Mouse (Mus musculus) spleen, adult 2 months (tissue): ENCODE measurements around the gene Stard7. TPM values are rescaled to one million over a fixed set of nuclear protein-coding genes. Genes with fewer than 3 reads are reported as not detected.
"Not testable (repeated sequence)": the region's sequence is repeated elsewhere in the genome, so short reads cannot be mapped to it uniquely, and the experiment has no call there.

Experiments used
- DNase-seq, 2 experiments: peaks; one replicate each; pipeline versions ENCODE4 v3.0.0 to v3.0.0-alpha.2; 2012 to 2021; ENCODE audit warnings: low spot score in 2 of 2, low read depth in 1 of 2
- H3K27ac ChIP-seq: fragments of 200-500 bp; 2 replicates; pipeline ENCODE4 v1.5.1; 2012; ENCODE audit warnings: low read length, inconsistent platforms; ENCODE audit not compliant: insufficient read depth
- H3K27me3 ChIP-seq: fragments of 200-500 bp; 2 replicates; pipeline ENCODE4 v1.6.1; 2012; ENCODE audit warnings: mild to moderate bottlenecking, moderate library complexity, low read length, inconsistent platforms; ENCODE audit not compliant: control insufficient read depth, insufficient read depth
- H3K36me3 ChIP-seq: fragments of 200-500 bp; 2 replicates; pipeline ENCODE4 v1.6.1; 2012; ENCODE audit warnings: mild to moderate bottlenecking, low read length, inconsistent platforms; ENCODE audit not compliant: control insufficient read depth, insufficient read depth
- H3K4me1 ChIP-seq: fragments of 200-500 bp; 2 replicates; pipeline ENCODE4 v1.6.1; 2011; ENCODE audit warnings: inconsistent platforms; ENCODE audit not compliant: control insufficient read depth, insufficient read depth, insufficient read length
- H3K4me3 ChIP-seq: fragments of 200-500 bp; 2 replicates; pipeline ENCODE4 v1.5.1; 2011; ENCODE audit warnings: mild to moderate bottlenecking, inconsistent platforms; ENCODE audit not compliant: insufficient read depth, insufficient read length; ENCODE audit errors: extremely low read depth
- CTCF ChIP-seq: fragments of 200-500 bp; IDR thresholded peaks from 2 replicates; pipeline ENCODE4 v1.5.1; 2011; ENCODE audit warnings: mild to moderate bottlenecking, inconsistent platforms; ENCODE audit not compliant: insufficient read depth, insufficient read length, insufficient replicate concordance; ENCODE audit errors: extremely low read depth
- POLR2A ChIP-seq: fragments of 200-500 bp; IDR thresholded peaks from 2 replicates; pipeline ENCODE4 v1.6.1; 2011; ENCODE audit warnings: low read depth, low read length, inconsistent platforms
- WGBS: fragments of 180-500 bp; shearing (Covaris S2); methylation state at CpG from one replicate; pipeline ENCODE4 v1.1.7; 2018; 5-methylcytosine and 5-hydroxymethylcytosine counted together
- polyA plus RNA-seq: library from polyadenylated mRNA; depleted of rRNA; stranded (reverse); fragments of >200 nt; gene quantifications from 2 replicates; pipeline ENCODE4 v1.2.3, GENCODE M21; 2012

Gene Stard7
- polyA plus RNA-seq, 1 experiment: 22.2 TPM

DNA sequence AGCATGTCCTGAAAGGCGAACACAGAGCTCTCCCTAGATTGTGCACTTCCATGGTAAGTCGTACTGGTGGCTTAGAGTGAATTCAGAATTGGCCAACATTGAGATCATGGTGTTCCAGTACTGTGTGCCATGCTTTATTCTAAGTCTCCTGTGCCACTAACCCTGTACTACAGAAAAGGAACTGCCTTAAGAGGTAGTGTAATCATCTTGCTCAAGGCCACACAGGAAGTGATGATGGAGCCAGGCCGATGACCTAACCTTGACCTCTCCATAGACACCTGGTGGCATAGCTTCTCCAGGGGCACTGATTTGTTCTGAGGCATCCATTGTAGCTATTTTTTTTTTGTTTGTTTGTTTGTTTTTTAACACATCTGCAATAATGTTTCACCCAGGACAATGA is 31.9 kb downstream of the Stard7 start:
- no peak overlapping the region for H3K27ac ChIP-seq
- H3K36me3 ChIP-seq: peaks cover 11% of the 10 kb centered on the region
- whole genome bisulfite sequencing: 83% methylated on average over 3 of the region's 3 CpGs
- H3K4me1 ChIP-seq: no peaks in the 10 kb centered on the region
- no peak for TF ChIP-seq POLR2A
- H3K27me3 ChIP-seq: no peaks in the 10 kb centered on the region
- no peak for DNase-seq
- H3K4me3 ChIP-seq: no peak overlapping the region

DNA sequence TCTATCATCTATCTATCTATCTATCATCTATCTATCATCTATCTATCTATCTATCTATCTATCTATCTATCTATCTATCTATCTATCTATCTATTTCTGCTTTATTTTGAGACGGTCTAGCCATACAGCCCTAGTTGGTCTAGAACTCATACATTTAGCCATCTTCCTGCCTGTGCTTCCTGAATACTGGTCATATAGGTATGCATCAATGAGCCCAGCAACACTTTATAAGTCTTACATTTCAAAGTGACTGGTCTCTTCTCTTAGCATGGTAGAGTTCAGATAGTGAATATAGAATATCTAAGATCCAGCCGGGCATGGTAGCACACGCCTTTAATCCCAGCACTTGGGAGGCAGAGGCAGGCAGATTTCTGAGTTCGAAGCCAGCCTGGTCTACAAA is 34.2 kb downstream of the Stard7 start:
- DNase-seq, H3K27ac ChIP-seq, H3K36me3 ChIP-seq, H3K4me3 ChIP-seq, H3K27me3 ChIP-seq, H3K4me1 ChIP-seq: not testable (repeated sequence)
- WGBS: 91% methylated on average over 4 of the region's 4 CpGs

DNA sequence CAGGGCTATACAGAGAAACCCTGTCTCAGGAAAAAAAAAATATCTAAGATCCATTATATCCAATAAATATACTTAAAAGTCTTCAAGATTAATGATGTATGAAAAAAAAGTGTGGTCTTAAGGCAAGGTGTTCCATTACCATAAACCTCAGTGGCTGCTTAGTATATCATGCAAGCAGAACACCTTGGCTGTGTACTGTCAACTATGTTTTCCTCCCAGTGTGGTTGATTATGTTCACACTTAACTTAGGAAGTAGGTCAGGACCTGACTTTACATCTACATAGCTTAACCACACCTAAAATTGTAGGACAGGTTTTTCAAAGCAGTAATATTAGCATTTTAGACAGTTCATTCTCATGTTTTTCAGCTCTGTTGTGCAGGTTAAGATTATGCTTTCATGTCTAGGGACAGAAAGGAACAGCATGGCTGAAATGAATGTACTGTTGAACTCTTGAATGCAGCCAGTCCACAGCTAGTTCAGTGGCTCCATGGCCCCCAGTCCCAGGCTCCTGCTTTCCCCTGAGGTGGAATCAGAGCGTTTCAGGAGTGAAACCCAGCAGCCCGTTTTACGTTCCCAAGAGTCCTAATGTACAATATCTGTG is 34.7 kb downstream of the Stard7 start:
- H3K4me3 ChIP-seq: no peak overlapping the region
- H3K4me1 ChIP-seq: peaks cover 4% of the 10 kb centered on the region; the same call in 1 of the 2 replicates
- WGBS: 89% methylated on average over 3 of the region's 3 CpGs
- DNase-seq: no peak
- no peak overlapping the region for H3K27ac ChIP-seq
- no peaks in the 10 kb centered on the region for H3K36me3 ChIP-seq
- H3K27me3 ChIP-seq: no peaks in the 10 kb centered on the region
- TF ChIP-seq CTCF (no peak), POLR2A (no peak)

DNA sequence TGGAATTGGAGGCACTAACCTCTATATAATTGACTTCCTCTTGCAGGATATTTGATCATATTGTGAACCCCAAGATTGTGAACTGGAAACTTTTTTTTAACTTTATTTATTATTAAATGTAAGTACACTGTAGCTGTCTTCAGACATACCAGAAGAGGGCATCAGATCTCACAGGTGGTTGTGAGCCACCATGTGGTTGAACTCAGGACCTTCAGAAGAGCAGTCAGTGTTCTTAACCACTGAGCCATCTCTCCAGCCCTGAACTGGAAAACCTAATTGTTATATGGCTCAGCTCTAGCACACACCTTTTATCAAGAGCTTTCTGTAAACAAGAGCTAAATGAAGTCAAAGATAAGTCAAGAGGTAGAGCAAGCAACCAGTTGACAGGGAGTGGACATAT is 36.1 kb downstream of the Stard7 start:
- no peaks in the 10 kb centered on the region for H3K36me3 ChIP-seq
- peaks cover 13% of the 10 kb centered on the region; the same call in 1 of the 2 replicates for H3K4me1 ChIP-seq
- no peak overlapping the region for H3K4me3 ChIP-seq
- peak in 1 of 2 experiments; percentile 54 for DNase-seq
- no peaks in the 10 kb centered on the region for H3K27me3 ChIP-seq
- TF ChIP-seq CTCF (peak; percentile 22; the same call in 1 of the 2 replicates), POLR2A (no peak)
- no peak overlapping the region for H3K27ac ChIP-seq

DNA sequence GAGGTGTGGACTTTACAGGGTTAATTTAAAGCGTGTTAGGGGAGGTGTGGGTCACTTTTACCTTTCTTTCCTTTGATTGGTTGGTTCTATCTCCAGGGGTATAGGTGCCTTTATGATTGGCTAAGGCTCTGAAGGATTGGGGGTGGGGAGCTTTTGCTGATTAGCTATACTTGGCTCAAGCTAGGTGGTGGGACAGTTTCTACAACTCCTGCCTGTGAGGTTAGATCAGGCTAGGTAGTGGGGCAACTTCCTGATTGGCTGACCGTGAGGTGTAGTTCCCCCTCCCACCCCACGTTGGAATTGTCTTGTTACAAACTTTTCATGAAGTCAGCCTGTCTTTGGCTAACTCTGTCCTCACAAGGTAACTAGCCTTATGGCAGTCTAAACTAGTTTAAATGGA is 37.2 kb downstream of the Stard7 start:
- DNase-seq: no peak
- no peaks in the 10 kb centered on the region for H3K36me3 ChIP-seq
- peaks cover 13% of the 10 kb centered on the region; the same call in 1 of the 2 replicates for H3K4me1 ChIP-seq
- TF ChIP-seq POLR2A (no peak), CTCF (no peak)
- no peaks in the 10 kb centered on the region for H3K27me3 ChIP-seq
- 46% methylated on average over 3 of the region's 3 CpGs for WGBS
- no peak overlapping the region for H3K4me3 ChIP-seq
- no peak overlapping the region for H3K27ac ChIP-seq

DNA sequence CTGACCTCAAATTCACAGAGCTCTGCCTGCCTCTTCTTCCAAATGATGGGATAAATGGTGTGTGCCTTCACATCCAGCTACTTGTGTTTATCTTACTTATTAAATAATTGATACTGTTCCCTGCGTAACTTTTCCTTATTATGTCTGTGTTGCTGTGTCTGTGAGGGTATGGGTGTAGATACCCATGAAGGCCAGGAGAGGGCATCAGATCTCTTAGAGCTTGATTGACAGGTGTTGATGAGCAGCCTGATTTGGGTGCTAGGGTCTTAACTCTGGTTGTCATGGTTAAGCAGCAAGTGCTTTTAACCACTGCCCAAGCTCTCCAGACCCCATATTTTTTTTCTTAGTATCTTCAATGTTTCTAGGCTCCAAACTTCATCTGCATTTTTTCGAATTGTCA is 38.6 kb downstream of the Stard7 start:
- Histone ChIP-seq H3K36me3 (no peaks in the 10 kb centered on the region), H3K4me3 (no peak overlapping the region), H3K27me3 (no peaks in the 10 kb centered on the region), H3K27ac (no peak overlapping the region), H3K4me1 (peaks cover 19% of the 10 kb centered on the region; the same call in 1 of the 2 replicates)
- peak in 1 of 2 experiments; percentile 42 for DNase-seq
- peak; percentile 49; the same call in 1 of the 2 replicates for TF ChIP-seq CTCF
- TF ChIP-seq POLR2A: no peak
- WGBS: 86% methylated on average over 2 of the region's 2 CpGs

DNA sequence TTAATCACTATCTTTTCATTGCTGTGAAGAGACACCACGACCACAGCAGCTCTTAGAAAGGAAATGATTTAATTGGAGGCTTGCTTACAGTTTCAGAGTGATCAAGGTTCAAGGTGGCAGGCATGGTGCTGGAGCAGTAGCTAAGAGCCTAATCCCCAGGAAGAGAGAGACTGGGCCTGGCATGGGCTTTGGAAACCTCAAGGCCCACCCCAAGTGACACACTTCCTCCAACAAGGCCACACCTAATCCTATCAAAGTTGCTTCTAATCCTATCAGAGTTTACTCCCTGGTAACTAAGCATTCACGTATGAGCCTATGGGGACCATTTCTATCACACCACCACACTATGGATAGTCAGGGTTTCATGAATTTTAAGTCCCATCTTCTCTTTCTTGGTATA is 40.2 kb downstream of the Stard7 start:
- Histone ChIP-seq H3K36me3 (no peaks in the 10 kb centered on the region), H3K27me3 (no peaks in the 10 kb centered on the region), H3K27ac (peak overlapping the region; percentile 34), H3K4me1 (peaks cover 35% of the 10 kb centered on the region; the same call in 1 of the 2 replicates), H3K4me3 (no peak overlapping the region)
- DNase-seq: no peak
- no peak for TF ChIP-seq CTCF
- TF ChIP-seq POLR2A: no peak
- 9% methylated on average over 2 of the region's 2 CpGs for WGBS
